In genomic region chr1:25828071-25828755, GRCm38 (mm10) we compare ENCODE assay signal across 11 mouse cellular contexts. TPM values are rescaled to one million over a fixed set of nuclear protein-coding genes. Genes with fewer than 3 reads are reported as not detected.
DNase-seq lines count a peak whose midpoint lies in the region; ATAC-seq and TF ChIP-seq lines count a peak whose summit lies in the region.
"Had no signal": no experiment of that assay in that cellular context is flagged by ENCODE, and none has a peak within 500 bp of the region (broad histone marks: within the 10 kb centered on the region; RNA-seq: fewer than 3 reads in every experiment).

No protein-coding gene starts in this region.

- DNase-seq in stomach, postnatal 0 days (ENCODE audit: low spot score) = no peak
- peak; percentile 48 for DNase-seq in forebrain, postnatal 0 days
- no peak for DNase-seq in gastrocnemius, postnatal 4 days (ENCODE audit: low spot score in 2 of 2)
- no peak for DNase-seq in kidney, adult 9 months

- H3K9ac ChIP-seq in stomach, embryonic 14.5 days (replicated peaks; ENCODE audit: low read depth, low read length) = no peak overlapping the region
- no peak overlapping the region for H3K9ac ChIP-seq in stomach, postnatal 0 days (ENCODE audit: low read length)
- H3K9ac ChIP-seq in forebrain, postnatal 0 days = peak overlapping the region; percentile 77
- peak overlapping the region; percentile 81 for H3K9ac ChIP-seq in midbrain, embryonic 15.5 days
- no peak overlapping the region for H3K9ac ChIP-seq in heart, embryonic 11.5 days (ENCODE audit: low read depth, low read length)
- H3K9ac ChIP-seq: stomach, embryonic 15.5 days had no signal

- H3K4me2 ChIP-seq in stomach, embryonic 14.5 days (replicated peaks; ENCODE audit: low read depth, low read length) = peak overlapping the region; percentile 88
- H3K4me2 ChIP-seq in stomach, postnatal 0 days (replicated peaks; ENCODE audit: low read depth) = no peak overlapping the region
- peak overlapping the region; percentile 63 for H3K4me2 ChIP-seq in forebrain, postnatal 0 days (ENCODE audit: low read depth)
- H3K4me2 ChIP-seq in midbrain, embryonic 15.5 days = peak overlapping the region; percentile 58
- no peak overlapping the region for H3K4me2 ChIP-seq in heart, embryonic 11.5 days

- 70% methylated on average over 9 of the region's 9 CpGs for WGBS in stomach, embryonic 14.5 days
- 72% methylated on average over 9 of the region's 9 CpGs for WGBS in stomach, postnatal 0 days
- 23% methylated on average over 9 of the region's 9 CpGs for WGBS in forebrain, postnatal 0 days
- WGBS in midbrain, embryonic 15.5 days = 27% methylated on average over 9 of the region's 9 CpGs
- 60% methylated on average over 9 of the region's 9 CpGs for WGBS in heart, embryonic 11.5 days (ENCODE audit: insufficient replicate concordance)

- H3K36me3 ChIP-seq in stomach, embryonic 14.5 days (ENCODE audit: control insufficient read depth, insufficient read depth, low read length) = no peaks in the 10 kb centered on the region
- no peaks in the 10 kb centered on the region for H3K36me3 ChIP-seq in stomach, postnatal 0 days (ENCODE audit: control insufficient read depth, insufficient read depth, low read length)
- H3K36me3 ChIP-seq in forebrain, postnatal 0 days (ENCODE audit: insufficient read depth) = no peaks in the 10 kb centered on the region
- no peaks in the 10 kb centered on the region for H3K36me3 ChIP-seq in midbrain, embryonic 15.5 days (replicated peaks)
- no peaks in the 10 kb centered on the region for H3K36me3 ChIP-seq in heart, embryonic 11.5 days (ENCODE audit: control insufficient read depth, insufficient read depth, low read length)
- H3K36me3 ChIP-seq: G1E; stomach, embryonic 15.5 days had no signal

- no peak overlapping the region for H3K27ac ChIP-seq in stomach, embryonic 14.5 days (ENCODE audit: low read length)
- H3K27ac ChIP-seq in stomach, postnatal 0 days (replicated peaks) = no peak overlapping the region
- H3K27ac ChIP-seq in forebrain, postnatal 0 days (ENCODE audit: low read depth, low read length) = peak overlapping the region; percentile 68; the same call in 1 of the 2 replicates
- H3K27ac ChIP-seq in midbrain, embryonic 15.5 days = peak overlapping the region; percentile 95
- no peak overlapping the region for H3K27ac ChIP-seq in heart, embryonic 11.5 days (ENCODE audit: low read depth, low read length)
- H3K27ac ChIP-seq: stomach, embryonic 15.5 days had no signal

- peaks cover 5% of the 10 kb centered on the region; the same call in 1 of the 2 replicates for H3K27me3 ChIP-seq in stomach, embryonic 14.5 days (ENCODE audit: control insufficient read depth, insufficient read depth, low read length)
- H3K27me3 ChIP-seq in stomach, postnatal 0 days (ENCODE audit: control insufficient read depth, insufficient read depth, low read length) = no peaks in the 10 kb centered on the region
- no peaks in the 10 kb centered on the region for H3K27me3 ChIP-seq in forebrain, postnatal 0 days (ENCODE audit: insufficient read depth, low read length)
- H3K27me3 ChIP-seq in midbrain, embryonic 15.5 days (replicated peaks) = no peaks in the 10 kb centered on the region
- peaks cover 32% of the 10 kb centered on the region for H3K27me3 ChIP-seq in heart, embryonic 11.5 days (ENCODE audit: control insufficient read depth, insufficient read depth, low read length)

- peak overlapping the region; percentile 54; the same call in 1 of the 2 replicates for H3K4me3 ChIP-seq in stomach, embryonic 14.5 days (ENCODE audit: low read depth, low read length)
- H3K4me3 ChIP-seq in stomach, postnatal 0 days (ENCODE audit: low read depth, low read length) = no peak overlapping the region
- peak overlapping the region; percentile 74 for H3K4me3 ChIP-seq in forebrain, postnatal 0 days (ENCODE audit: low read depth, low read length)
- H3K4me3 ChIP-seq in midbrain, embryonic 15.5 days = peak overlapping the region; percentile 78
- no peak overlapping the region for H3K4me3 ChIP-seq in heart, embryonic 11.5 days (ENCODE audit: low read depth, low read length)

- ATAC-seq in stomach, embryonic 14.5 days (ENCODE audit: insufficient number of reproducible peaks, insufficient read depth, low FRiP score, low read depth) = no peak
- ATAC-seq in stomach, postnatal 0 days (ENCODE audit: low FRiP score, low TSS enrichment) = no peak
- ATAC-seq in forebrain, postnatal 0 days = no peak
- ATAC-seq in midbrain, embryonic 15.5 days (replicated peaks) = no peak
- no peak for ATAC-seq in heart, embryonic 11.5 days (replicated peaks; ENCODE audit: insufficient number of reproducible peaks, low FRiP score, low TSS enrichment)

- no peaks in the 10 kb centered on the region for H3K9me3 ChIP-seq in stomach, embryonic 14.5 days (ENCODE audit: control insufficient read depth, low read depth, low read length)
- H3K9me3 ChIP-seq in stomach, postnatal 0 days (ENCODE audit: control insufficient read depth, low read length) = no peaks in the 10 kb centered on the region
- H3K9me3 ChIP-seq in forebrain, postnatal 0 days (ENCODE audit: low read length) = no peaks in the 10 kb centered on the region
- H3K9me3 ChIP-seq in midbrain, embryonic 15.5 days = no peaks in the 10 kb centered on the region
- no peaks in the 10 kb centered on the region for H3K9me3 ChIP-seq in heart, embryonic 11.5 days (replicated peaks; ENCODE audit: control insufficient read depth, low read length)
- H3K9me3 ChIP-seq: stomach, embryonic 15.5 days had no signal

- TF ChIP-seq CTCF in stomach, postnatal 0 days (IDR thresholded peaks at IDR 0.05; ENCODE audit: low read depth) = no peak
- TF ChIP-seq CTCF in forebrain, postnatal 0 days (IDR thresholded peaks at IDR 0.05; ENCODE audit: low read depth) = no peak

- TF ChIP-seq EP300 in stomach, postnatal 0 days (optimal IDR thresholded peaks at IDR 0.05) = no peak

- no peaks in the 10 kb centered on the region for H3K4me1 ChIP-seq in stomach, embryonic 14.5 days (ENCODE audit: control insufficient read depth, insufficient read depth, low read length)
- H3K4me1 ChIP-seq in stomach, postnatal 0 days (replicated peaks; ENCODE audit: control insufficient read depth, insufficient read depth) = no peaks in the 10 kb centered on the region
- H3K4me1 ChIP-seq in forebrain, postnatal 0 days (ENCODE audit: insufficient read depth) = peaks cover 19% of the 10 kb centered on the region
- H3K4me1 ChIP-seq in midbrain, embryonic 15.5 days = peaks cover 49% of the 10 kb centered on the region
- H3K4me1 ChIP-seq in heart, embryonic 11.5 days (ENCODE audit: control insufficient read depth, insufficient read depth, low read length) = no peaks in the 10 kb centered on the region
- H3K4me1 ChIP-seq: stomach, embryonic 15.5 days had no signal

RNA-seq across cellular contexts. Expression of gene Adgrb3, which starts 1.3 kb away (rescaled TPM):
- polyA plus RNA-seq in stomach, embryonic 14.5 days (2014; fragmentation: Nextera tagmentation; extraction: Ambion mirVana) = 5.6 and 6.9 TPM in 2 replicates
- 1.8 and 2.1 TPM in 2 replicates for polyA plus RNA-seq in stomach, postnatal 0 days (2015; fragmentation: Nextera tagmentation; extraction: Ambion mirVana)
- total RNA-seq in forebrain, postnatal 0 days (2014; rRNA removed) = 99.3 and 106 TPM in 2 replicates
- polyA plus RNA-seq in forebrain, postnatal 0 days (2015; fragmentation: Nextera tagmentation; extraction: Ambion mirVana) = 52.2 and 59.3 TPM in 2 replicates
- polyA plus RNA-seq in midbrain, embryonic 15.5 days (2015; fragmentation: Nextera tagmentation; extraction: Ambion mirVana) = 58.3 and 60.6 TPM in 2 replicates
- 1 to 10 TPM; 2.1 to 2.3 TPM for total RNA-seq in gastrocnemius, postnatal 4 days (2021)
- polyA plus RNA-seq in heart, embryonic 11.5 days (2014; fragmentation: Nextera tagmentation; extraction: Ambion mirVana) = 0.49 and 0.89 TPM in 2 replicates
- total RNA-seq: heart, postnatal 25 days; megakaryocyte-erythroid progenitor cell, adult 5-6 weeks had no signal
- polyA plus RNA-seq: G1E had no signal

Comparison
In these comparisons a context has a peak if more than half of its experiments do, and no peak if none do; other contexts are left out.
1. H3K4me2 ChIP-seq: peak in stomach, embryonic 14.5 days (single experiment), forebrain, postnatal 0 days (single experiment) and midbrain, embryonic 15.5 days (single experiment); none in stomach, postnatal 0 days (single experiment) and heart, embryonic 11.5 days (single experiment).
2. H3K4me3 ChIP-seq: peak in stomach, embryonic 14.5 days (single experiment), forebrain, postnatal 0 days (single experiment) and midbrain, embryonic 15.5 days (single experiment); none in stomach, postnatal 0 days (single experiment) and heart, embryonic 11.5 days (single experiment).
3. H3K27ac ChIP-seq: peak in forebrain, postnatal 0 days (single experiment) and midbrain, embryonic 15.5 days (single experiment); none in stomach, embryonic 14.5 days (single experiment), stomach, postnatal 0 days (single experiment) and heart, embryonic 11.5 days (single experiment).
4. H3K9ac ChIP-seq: peak in forebrain, postnatal 0 days (single experiment) and midbrain, embryonic 15.5 days (single experiment); none in stomach, embryonic 14.5 days (single experiment), stomach, postnatal 0 days (single experiment) and heart, embryonic 11.5 days (single experiment).